Comparison of ENCODE assay signal across 7 mouse cellular contexts in genomic region chr10:77251784-77252539, GRCm38 (mm10). TPM values are rescaled to one million over a fixed set of nuclear protein-coding genes. Genes with fewer than 3 reads are reported as not detected.
DNase-seq lines count a peak whose midpoint lies in the region; ATAC-seq and TF ChIP-seq lines count a peak whose summit lies in the region.

No protein-coding gene starts in this region.

- H3K9me3 ChIP-seq in intestine, postnatal 0 days (ENCODE audit: control insufficient read depth): no peaks in the 10 kb centered on the region
- H3K9me3 ChIP-seq in lung, embryonic 14.5 days (ENCODE audit: low read depth, low read length): no peaks in the 10 kb centered on the region
- H3K9me3 ChIP-seq in stomach, embryonic 14.5 days (ENCODE audit: control insufficient read depth, low read depth, low read length): no peaks in the 10 kb centered on the region

- ATAC-seq in intestine, postnatal 0 days: peak; percentile 57
- peak; percentile 39; the same call in 1 of the 2 replicates for ATAC-seq in lung, embryonic 14.5 days (ENCODE audit: insufficient read depth)
- ATAC-seq in stomach, embryonic 14.5 days (ENCODE audit: insufficient number of reproducible peaks, insufficient read depth, low FRiP score, low read depth): no peak

- H3K4me3 ChIP-seq in bone marrow macrophage, adult 2 months (ENCODE audit: insufficient read depth, low read length): peak overlapping the region; percentile 14; the same call in 1 of the 2 replicates
- H3K4me3 ChIP-seq in intestine, postnatal 0 days (ENCODE audit: low read depth, low read length): peak overlapping the region; percentile 28
- H3K4me3 ChIP-seq in lung, embryonic 14.5 days (ENCODE audit: low read depth, low read length): no peak overlapping the region
- H3K4me3 ChIP-seq in stomach, embryonic 14.5 days (ENCODE audit: low read depth, low read length): no peak overlapping the region

- H3K4me2 ChIP-seq in intestine, postnatal 0 days (replicated peaks; ENCODE audit: low read depth): peak overlapping the region; percentile 63
- peak overlapping the region; percentile 40 for H3K4me2 ChIP-seq in lung, embryonic 14.5 days
- peak overlapping the region; percentile 35 for H3K4me2 ChIP-seq in stomach, embryonic 14.5 days (replicated peaks; ENCODE audit: low read depth, low read length)

- WGBS in intestine, postnatal 0 days: 26% methylated on average over 18 of the region's 18 CpGs
- 53% methylated on average over 18 of the region's 18 CpGs for WGBS in lung, embryonic 14.5 days
- WGBS in stomach, embryonic 14.5 days: 70% methylated on average over 18 of the region's 18 CpGs

- H3K9ac ChIP-seq in intestine, postnatal 0 days (ENCODE audit: low read depth, low read length): peak overlapping the region; percentile 47; the same call in 1 of the 2 replicates
- no peak overlapping the region for H3K9ac ChIP-seq in lung, embryonic 14.5 days
- no peak overlapping the region for H3K9ac ChIP-seq in stomach, embryonic 14.5 days (replicated peaks; ENCODE audit: low read depth, low read length)

- TF ChIP-seq CTCF in bone marrow macrophage, adult 2 months (IDR thresholded peaks at IDR 0.05; ENCODE audit: low read depth, low read length): no peak
- no peak for TF ChIP-seq CTCF in intestine, postnatal 0 days (IDR thresholded peaks at IDR 0.05; ENCODE audit: low read depth)
- TF ChIP-seq CTCF in lung, embryonic 14.5 days (IDR thresholded peaks at IDR 0.05; ENCODE audit: low read depth): no peak

- peak; percentile 97 for DNase-seq in Muller cell, postnatal 12 days (ENCODE audit: inconsistent ontology term)
- DNase-seq in gastrocnemius, postnatal 10 days: peak; percentile 48
- peak; percentile 64 for DNase-seq in lung, embryonic 14.5 days
- DNase-seq in layer of hippocampus, adult 9-11 months: no peak

- no peaks in the 10 kb centered on the region for H3K36me3 ChIP-seq in intestine, postnatal 0 days (ENCODE audit: control insufficient read depth, insufficient read depth)
- no peaks in the 10 kb centered on the region for H3K36me3 ChIP-seq in lung, embryonic 14.5 days (ENCODE audit: insufficient read depth)
- no peaks in the 10 kb centered on the region for H3K36me3 ChIP-seq in stomach, embryonic 14.5 days (ENCODE audit: control insufficient read depth, insufficient read depth, low read length)

- no peaks in the 10 kb centered on the region for H3K27me3 ChIP-seq in intestine, postnatal 0 days (replicated peaks; ENCODE audit: control insufficient read depth, insufficient read depth, low read length)
- no peaks in the 10 kb centered on the region for H3K27me3 ChIP-seq in lung, embryonic 14.5 days (ENCODE audit: insufficient read depth, low read length)
- no peaks in the 10 kb centered on the region for H3K27me3 ChIP-seq in stomach, embryonic 14.5 days (ENCODE audit: control insufficient read depth, insufficient read depth, low read length)

- H3K4me1 ChIP-seq in bone marrow macrophage, adult 2 months (ENCODE audit: control insufficient read depth, insufficient read depth, low read length): peaks cover 20% of the 10 kb centered on the region
- H3K4me1 ChIP-seq in intestine, postnatal 0 days (replicated peaks; ENCODE audit: control insufficient read depth, insufficient read depth, low read length): peaks cover 21% of the 10 kb centered on the region
- peaks cover 24% of the 10 kb centered on the region for H3K4me1 ChIP-seq in lung, embryonic 14.5 days (ENCODE audit: insufficient read depth)
- H3K4me1 ChIP-seq in stomach, embryonic 14.5 days (ENCODE audit: control insufficient read depth, insufficient read depth, low read length): peaks cover 40% of the 10 kb centered on the region

- TF ChIP-seq POLR2A in bone marrow macrophage, adult 2 months (IDR thresholded peaks at IDR 0.05; ENCODE audit: borderline replicate concordance, low read depth, low read length): no peak

- 0 out of 2 replicates have a peak overlapping the region, but pooled peaks have one; percentile 5 for H3K27ac ChIP-seq in bone marrow macrophage, adult 2 months (ENCODE audit: insufficient read depth, low read depth, low read length)
- H3K27ac ChIP-seq in intestine, postnatal 0 days (ENCODE audit: low read depth, low read length): peak overlapping the region; percentile 75
- H3K27ac ChIP-seq in lung, embryonic 14.5 days (ENCODE audit: low read depth): peak overlapping the region; percentile 25
- H3K27ac ChIP-seq in stomach, embryonic 14.5 days (ENCODE audit: low read length): peak overlapping the region; percentile 63; the same call in 1 of the 2 replicates

RNA-seq across cellular contexts. Expression of gene Pofut2, which starts 7.1 kb away (rescaled TPM):
- polyA plus RNA-seq in bone marrow macrophage, adult 2 months (2012; ENCODE audit: insufficient read depth, insufficient read length, missing spikeins): 43.9 and 44.5 TPM in 2 replicates
- total RNA-seq in gastrocnemius, postnatal 10 days (2021): 10 to 100 TPM; 37.2 to 45.5 TPM
- polyA plus RNA-seq in intestine, postnatal 0 days (2015; fragmentation: Nextera tagmentation; extraction: Ambion mirVana): 40.4 and 42.2 TPM in 2 replicates
- polyA plus RNA-seq in lung, embryonic 14.5 days (2014; fragmentation: Nextera tagmentation; extraction: Ambion mirVana): 128 and 135 TPM in 2 replicates
- 119 and 129 TPM in 2 replicates for polyA plus RNA-seq in stomach, embryonic 14.5 days (2014; fragmentation: Nextera tagmentation; extraction: Ambion mirVana)

Comparison
In these comparisons a context has a peak if more than half of its experiments do, and no peak if none do; other contexts are left out.
1. H3K27ac ChIP-seq: peak in every context shown above with its lines; median percentile 75 in intestine, postnatal 0 days; 63 in stomach, embryonic 14.5 days; 25 in lung, embryonic 14.5 days; 5 in bone marrow macrophage, adult 2 months.
2. H3K4me3 ChIP-seq: peak in bone marrow macrophage, adult 2 months (single experiment) and intestine, postnatal 0 days (single experiment); none in lung, embryonic 14.5 days (single experiment) and stomach, embryonic 14.5 days (single experiment).
3. Peak in every context shown above with its lines, with median percentiles within 50 percentile points of each other: H3K4me2 ChIP-seq.